Mouse (Mus musculus): Measurements from ENCODE around the gene Rem2. TPM values are rescaled to one million over a fixed set of nuclear protein-coding genes. Genes with fewer than 3 reads are reported as not detected.

The Rem2 gene
- total and polyA plus RNA-seq, 3 experiments, result 4.8 to 38.8 TPM; not detected in 1

GRCm38 (mm10) chr14:54528446-54529111 is 52.7 kb downstream of the Rem2 start:
- H3K4me1 ChIP-seq (ENCODE audit: control insufficient read depth in 1 of 2, insufficient read depth in 2 of 2, low read length in 2 of 2), result no peaks in the 10 kb centered on the region
- no peaks in the 10 kb centered on the region for H3K36me3 ChIP-seq (ENCODE audit: control insufficient read depth in 1 of 2, insufficient read depth in 2 of 2, low read length in 2 of 2)
- TF ChIP-seq TBP (IDR thresholded peaks at IDR 0.05; ENCODE audit: low read depth, low read length) (no peak), RAD21 (IDR thresholded peaks at IDR 0.05; ENCODE audit: low read depth, low read length) (peak; percentile 74), TAL1 (IDR thresholded peaks at IDR 0.05; ENCODE audit: low read length) (no peak), MAFK (IDR thresholded peaks at IDR 0.05; ENCODE audit: borderline replicate concordance, low read depth, low read length) (no peak), CHD1 (IDR thresholded peaks at IDR 0.05; ENCODE audit: low read depth, low read length) (no peak), ZKSCAN1 (IDR thresholded peaks at IDR 0.05; ENCODE audit: low read depth, low read length) (no peak), MAX (IDR thresholded peaks at IDR 0.05; ENCODE audit: low read length) (no peak), ZC3H11A (IDR thresholded peaks at IDR 0.05; ENCODE audit: low read depth, low read length) (peak; percentile 51), USF2 (IDR thresholded peaks at IDR 0.05; ENCODE audit: borderline replicate concordance in 1 of 2, insufficient read depth in 1 of 2, low read depth in 1 of 2, low read length in 2 of 2) (no peak), EP300 (IDR thresholded peaks at IDR 0.05; ENCODE audit: low read depth in 1 of 2, low read length in 2 of 2) (no peak), NELFE (IDR thresholded peaks at IDR 0.05; ENCODE audit: low read depth, low read length) (no peak), POLR2A (IDR thresholded peaks at IDR 0.05; ENCODE audit: control insufficient read depth in 1 of 2, insufficient read depth in 1 of 2, low read depth in 1 of 2, low read length in 2 of 2, poor library complexity in 1 of 2) (no peak), SIN3A (IDR thresholded peaks at IDR 0.05; ENCODE audit: low read length) (no peak), MAZ (IDR thresholded peaks at IDR 0.05; ENCODE audit: low read depth, low read length) (no peak), E2F4 (IDR thresholded peaks at IDR 0.05; ENCODE audit: borderline replicate concordance, low read depth, low read length) (no peak), POLR2AphosphoS2 (IDR thresholded peaks at IDR 0.05; ENCODE audit: low read length) (no peak), KAT2A (conservative IDR thresholded peaks at IDR 0.05; ENCODE audit: low read depth, low read length) (no peak), ETS1 (IDR thresholded peaks at IDR 0.05; ENCODE audit: low read depth, low read length) (no peak), NRF1 (IDR thresholded peaks at IDR 0.05; ENCODE audit: insufficient read depth, low read depth, low read length, poor library complexity, severe bottlenecking) (no peak), SMC3 (IDR thresholded peaks at IDR 0.05; ENCODE audit: low read depth, low read length) (peak; percentile 63), ELF1 (IDR thresholded peaks at IDR 0.05; ENCODE audit: low read depth, low read length) (no peak), RCOR1 (IDR thresholded peaks at IDR 0.05; ENCODE audit: low read depth, low read length) (0 out of 2 replicates have a peak, but pooled peaks have one; percentile 22), CHD2 (IDR thresholded peaks at IDR 0.05; ENCODE audit: low read length) (no peak), CTCF (IDR thresholded peaks at IDR 0.05 in 2 of 3, conservative IDR thresholded peaks at IDR 0.05 in 1 of 3; ENCODE audit: control insufficient read depth in 1 of 3, insufficient read depth in 1 of 3, low read depth in 2 of 3, low read length in 3 of 3, poor library complexity in 1 of 3, severe bottlenecking in 1 of 3) (peak; percentile 88 to 92 (median 91)), BHLHE40 (IDR thresholded peaks at IDR 0.05; ENCODE audit: borderline replicate concordance, low read depth, low read length) (no peak), UBTF (IDR thresholded peaks at IDR 0.05; ENCODE audit: borderline replicate concordance, insufficient read depth, low read depth, low read length) (no peak), HCFC1 (IDR thresholded peaks at IDR 0.05; ENCODE audit: low read depth, low read length) (no peak), MEF2A (IDR thresholded peaks at IDR 0.05; ENCODE audit: extremely low read depth, insufficient replicate concordance, low read depth, low read length, poor library complexity, severe bottlenecking) (no peak), ZMIZ1 (IDR thresholded peaks at IDR 0.05; ENCODE audit: low read depth, low read length) (no peak), GABPA (IDR thresholded peaks at IDR 0.05; ENCODE audit: low read depth, low read length) (no peak), TCF12 (IDR thresholded peaks at IDR 0.05; ENCODE audit: low read depth, low read length) (no peak), USF1 (IDR thresholded peaks at IDR 0.05; ENCODE audit: low read depth, low read length) (no peak), GATA1 (IDR thresholded peaks at IDR 0.05; ENCODE audit: low read depth, low read length) (no peak), JUND (IDR thresholded peaks at IDR 0.05; ENCODE audit: low read depth, low read length) (no peak), MYC (IDR thresholded peaks at IDR 0.05; ENCODE audit: low read depth, low read length) (no peak), MYB (IDR thresholded peaks at IDR 0.05; ENCODE audit: low read depth, low read length) (no peak), ZNF384 (IDR thresholded peaks at IDR 0.05; ENCODE audit: low read depth, low read length) (no peak), MXI1 (IDR thresholded peaks at IDR 0.05; ENCODE audit: low read depth, low read length) (no peak)
- H3K9ac ChIP-seq (ENCODE audit: control insufficient read depth, low read depth, low read length, poor library complexity, severe bottlenecking), result no peak overlapping the region
- no peak overlapping the region for H3K27ac ChIP-seq (ENCODE audit: control insufficient read depth, low read depth, low read length)
- DNase-seq (ENCODE audit: low read depth, low spot score), result peak; percentile 75
- no peaks in the 10 kb centered on the region for H3K9me3 ChIP-seq (replicated peaks; ENCODE audit: insufficient read depth, low read length)
- no peaks in the 10 kb centered on the region; the same call in 1 of the 2 replicates for H3K79me2 ChIP-seq (ENCODE audit: control insufficient read depth, insufficient read depth, low read length, poor library complexity)
- H3K4me3 ChIP-seq (ENCODE audit: control insufficient read depth in 1 of 2, insufficient read depth in 1 of 2, low read depth in 2 of 2, low read length in 2 of 2), result no peak overlapping the region
- H3K27me3 ChIP-seq (ENCODE audit: control insufficient read depth in 1 of 2, insufficient read depth in 2 of 2, low read length in 2 of 2), result no peaks in the 10 kb centered on the region

Data from MEL (cell line).